Mouse (Mus musculus): ENCODE data around the gene Ascc1. TPM values are rescaled to one million over a fixed set of nuclear protein-coding genes. Genes with fewer than 3 reads are reported as not detected.

Gene Ascc1
- polyA plus RNA-seq, 2 experiments: 10.7 to 16.8 TPM

GRCm38 (mm10) chr10:60062173-60062572 is 59.6 kb downstream of the Ascc1 start:
- no peak overlapping the region for H3K27ac ChIP-seq
- 72% methylated on average over 5 of the region's 5 CpGs for WGBS (ENCODE audit: insufficient replicate concordance)
- DNase-seq (ENCODE audit: low read depth in 3 of 3, low spot score in 3 of 3) (no peak), ATAC-seq (ENCODE audit: insufficient read depth) (no peak)
- H3K4me3 ChIP-seq (ENCODE audit: insufficient read depth in 1 of 2, low read depth in 2 of 2, low read length in 2 of 2): no peak overlapping the region
- TF ChIP-seq CTCF (IDR thresholded peaks at IDR 0.05; ENCODE audit: low read depth) (no peak), EP300 (IDR thresholded peaks at IDR 0.05; ENCODE audit: low read depth) (no peak)
- H3K4me1 ChIP-seq (replicated peaks; ENCODE audit: control insufficient read depth in 2 of 2, insufficient read depth in 2 of 2, low read length in 1 of 2): no peaks in the 10 kb centered on the region
- H3K27me3 ChIP-seq (ENCODE audit: control insufficient read depth, insufficient read depth, low read length): no peaks in the 10 kb centered on the region
- H3K9ac ChIP-seq (replicated peaks): no peak overlapping the region
- no peaks in the 10 kb centered on the region for H3K9me3 ChIP-seq (ENCODE audit: control insufficient read depth, low read length)
- H3K4me2 ChIP-seq (ENCODE audit: low read depth): no peak overlapping the region
- H3K36me3 ChIP-seq (replicated peaks; ENCODE audit: control insufficient read depth, insufficient read depth, low read depth): no peaks in the 10 kb centered on the region

GRCm38 (mm10) chr10:60062931-60063330 is 60.3 kb downstream of the Ascc1 start:
- H3K4me2 ChIP-seq (ENCODE audit: low read depth): no peak overlapping the region
- WGBS (ENCODE audit: insufficient replicate concordance): 66% methylated on average over 5 of the region's 5 CpGs
- no peaks in the 10 kb centered on the region for H3K27me3 ChIP-seq (ENCODE audit: control insufficient read depth, insufficient read depth, low read length)
- ATAC-seq (ENCODE audit: insufficient read depth): no peak
- H3K4me3 ChIP-seq (ENCODE audit: insufficient read depth in 1 of 2, low read depth in 2 of 2, low read length in 2 of 2): no peak overlapping the region
- no peaks in the 10 kb centered on the region for H3K4me1 ChIP-seq (replicated peaks; ENCODE audit: control insufficient read depth in 2 of 2, insufficient read depth in 2 of 2, low read length in 1 of 2)
- no peaks in the 10 kb centered on the region for H3K36me3 ChIP-seq (replicated peaks; ENCODE audit: control insufficient read depth, insufficient read depth, low read depth)
- H3K27ac ChIP-seq: no peak overlapping the region
- H3K9ac ChIP-seq (replicated peaks): no peak overlapping the region
- TF ChIP-seq EP300 (IDR thresholded peaks at IDR 0.05; ENCODE audit: low read depth): no peak
- no peak for TF ChIP-seq CTCF (IDR thresholded peaks at IDR 0.05; ENCODE audit: low read depth)
- H3K9me3 ChIP-seq (ENCODE audit: control insufficient read depth, low read length): no peaks in the 10 kb centered on the region
- DNase-seq (ENCODE audit: low read depth in 3 of 3, low spot score in 3 of 3): no peak

GRCm38 (mm10) chr10:60066524-60066923 is 63.9 kb downstream of the Ascc1 start:
- Histone ChIP-seq H3K4me3 (ENCODE audit: insufficient read depth in 1 of 2, low read depth in 2 of 2, low read length in 2 of 2) (no peak overlapping the region), H3K4me2 (ENCODE audit: low read depth) (no peak overlapping the region), H3K27me3 (ENCODE audit: control insufficient read depth, insufficient read depth, low read length) (no peaks in the 10 kb centered on the region), H3K9ac (replicated peaks) (no peak overlapping the region), H3K36me3 (replicated peaks; ENCODE audit: control insufficient read depth, insufficient read depth, low read depth) (no peaks in the 10 kb centered on the region), H3K27ac (no peak overlapping the region), H3K4me1 (replicated peaks; ENCODE audit: control insufficient read depth in 2 of 2, insufficient read depth in 2 of 2, low read length in 1 of 2) (no peaks in the 10 kb centered on the region), H3K9me3 (ENCODE audit: control insufficient read depth, low read length) (no peaks in the 10 kb centered on the region)
- 67% methylated on average over 3 of the region's 3 CpGs for WGBS (ENCODE audit: insufficient replicate concordance)
- ATAC-seq (ENCODE audit: insufficient read depth) (no peak), DNase-seq (ENCODE audit: low read depth in 3 of 3, low spot score in 3 of 3) (no peak)
- TF ChIP-seq EP300 (IDR thresholded peaks at IDR 0.05; ENCODE audit: low read depth) (no peak), CTCF (IDR thresholded peaks at IDR 0.05; ENCODE audit: low read depth) (peak; percentile 83)

GRCm38 (mm10) chr10:60075159-60075558 is 72.6 kb downstream of the Ascc1 start:
- H3K4me2 ChIP-seq (ENCODE audit: low read depth): no peak overlapping the region
- H3K27me3 ChIP-seq (ENCODE audit: control insufficient read depth, insufficient read depth, low read length): no peaks in the 10 kb centered on the region
- H3K27ac ChIP-seq: no peak overlapping the region
- H3K9ac ChIP-seq (replicated peaks): no peak overlapping the region
- H3K4me3 ChIP-seq (ENCODE audit: insufficient read depth in 1 of 2, low read depth in 2 of 2, low read length in 2 of 2): no peak overlapping the region
- TF ChIP-seq EP300 (IDR thresholded peaks at IDR 0.05; ENCODE audit: low read depth) (no peak), CTCF (IDR thresholded peaks at IDR 0.05; ENCODE audit: low read depth) (no peak)
- H3K4me1 ChIP-seq (replicated peaks; ENCODE audit: control insufficient read depth in 2 of 2, insufficient read depth in 2 of 2, low read length in 1 of 2): peaks cover 32 to 40% of the 10 kb centered on the region in 2 experiments
- ATAC-seq (ENCODE audit: insufficient read depth): no peak
- H3K36me3 ChIP-seq (replicated peaks; ENCODE audit: control insufficient read depth, insufficient read depth, low read depth): no peaks in the 10 kb centered on the region
- 67% methylated on average over 1 of the region's 1 CpGs for WGBS (ENCODE audit: insufficient replicate concordance)
- DNase-seq (ENCODE audit: low read depth in 3 of 3, low spot score in 3 of 3): no peak
- H3K9me3 ChIP-seq (ENCODE audit: control insufficient read depth, low read length): no peaks in the 10 kb centered on the region

GRCm38 (mm10) chr10:60077226-60077625 is 74.6 kb downstream of the Ascc1 start:
- no peak for TF ChIP-seq EP300 (IDR thresholded peaks at IDR 0.05; ENCODE audit: low read depth)
- no peak for TF ChIP-seq CTCF (IDR thresholded peaks at IDR 0.05; ENCODE audit: low read depth)
- Histone ChIP-seq H3K27me3 (ENCODE audit: control insufficient read depth, insufficient read depth, low read length) (no peaks in the 10 kb centered on the region), H3K9ac (replicated peaks) (peak overlapping the region; percentile 38), H3K4me1 (replicated peaks; ENCODE audit: control insufficient read depth in 2 of 2, insufficient read depth in 2 of 2, low read length in 1 of 2) (peaks cover 38 to 54% of the 10 kb centered on the region in 2 experiments), H3K9me3 (ENCODE audit: control insufficient read depth, low read length) (no peaks in the 10 kb centered on the region), H3K4me2 (ENCODE audit: low read depth) (peak overlapping the region; percentile 70), H3K4me3 (ENCODE audit: insufficient read depth in 1 of 2, low read depth in 2 of 2, low read length in 2 of 2) (no peak overlapping the region), H3K27ac (peak overlapping the region; percentile 84), H3K36me3 (replicated peaks; ENCODE audit: control insufficient read depth, insufficient read depth, low read depth) (no peaks in the 10 kb centered on the region)
- ATAC-seq (ENCODE audit: insufficient read depth): no peak
- WGBS (ENCODE audit: insufficient replicate concordance): 90% methylated on average over 7 of the region's 7 CpGs
- no peak for DNase-seq (ENCODE audit: low read depth in 3 of 3, low spot score in 3 of 3)

All from liver, embryonic 14.5 days (tissue).